Mouse (Mus musculus) fibroblast of lung, adult 2 months (primary cell): ENCODE results near the gene Rmdn2.

ENCODE experiments used
- DNase-seq: peaks from one replicate; pipeline ENCODE4 v3.0.0-alpha.2; 2011; ENCODE audit warnings: low read depth

Rmdn2 gene

DNA sequence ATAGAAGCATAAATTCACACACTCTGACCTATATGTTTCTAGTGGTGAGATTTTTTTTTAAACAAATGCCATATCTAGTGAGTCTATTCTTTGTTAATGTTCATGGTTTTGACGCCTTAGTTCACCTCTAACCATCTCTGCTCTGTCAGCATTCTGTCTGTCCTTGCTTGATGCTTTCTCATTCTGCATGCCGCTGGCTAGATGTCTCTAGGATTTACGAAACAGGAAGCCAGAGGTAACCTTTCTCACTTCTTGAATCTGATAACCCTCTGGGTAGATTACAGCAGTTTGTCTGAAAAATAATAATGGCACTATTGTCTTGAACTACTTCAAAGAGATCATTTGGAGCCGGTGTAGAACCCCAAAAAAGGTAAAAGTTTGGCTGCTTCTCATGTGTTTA lies 5.0 kb downstream of the Rmdn2 start:
- no peak for DNase-seq

DNA sequence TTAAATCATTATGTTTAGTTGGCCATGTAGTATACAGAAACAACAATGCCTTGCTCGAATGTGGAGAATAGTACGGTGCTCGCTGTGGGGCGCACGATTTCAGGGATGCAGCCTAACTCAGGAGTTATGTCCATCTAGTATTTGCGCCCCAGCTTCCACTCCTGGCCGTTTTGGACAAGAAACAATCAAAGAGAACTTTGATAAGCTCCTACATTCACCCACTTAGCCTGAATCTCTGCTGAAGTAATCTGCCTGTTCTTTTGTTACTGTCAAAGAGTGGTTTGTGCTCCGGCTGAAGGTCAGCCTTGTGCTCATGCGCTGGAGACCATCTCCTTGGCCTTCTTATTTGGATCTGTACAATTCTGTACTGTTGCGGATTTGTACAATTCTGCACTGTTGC lies 6.8 kb downstream of the Rmdn2 start:
- DNase-seq = no peak

DNA sequence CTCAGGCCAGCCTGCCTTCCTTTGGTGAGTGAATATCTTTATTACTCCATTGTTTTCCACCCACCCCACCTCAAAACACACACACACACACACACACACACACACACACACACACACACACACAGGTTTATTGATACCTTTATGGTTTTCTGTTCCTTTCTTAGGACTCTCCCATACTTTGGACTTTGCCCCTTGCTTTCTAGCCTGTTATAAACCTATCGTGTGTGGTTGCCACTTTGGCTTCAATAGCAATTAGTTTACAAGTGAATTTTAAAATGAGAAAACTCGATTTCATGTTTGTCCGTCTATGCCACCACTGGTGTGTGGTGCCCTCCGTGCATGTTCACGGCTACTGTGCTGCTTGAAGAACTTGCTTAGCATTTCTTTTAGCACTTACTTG lies 7.3 kb downstream of the Rmdn2 start:
- no peak for DNase-seq

DNA sequence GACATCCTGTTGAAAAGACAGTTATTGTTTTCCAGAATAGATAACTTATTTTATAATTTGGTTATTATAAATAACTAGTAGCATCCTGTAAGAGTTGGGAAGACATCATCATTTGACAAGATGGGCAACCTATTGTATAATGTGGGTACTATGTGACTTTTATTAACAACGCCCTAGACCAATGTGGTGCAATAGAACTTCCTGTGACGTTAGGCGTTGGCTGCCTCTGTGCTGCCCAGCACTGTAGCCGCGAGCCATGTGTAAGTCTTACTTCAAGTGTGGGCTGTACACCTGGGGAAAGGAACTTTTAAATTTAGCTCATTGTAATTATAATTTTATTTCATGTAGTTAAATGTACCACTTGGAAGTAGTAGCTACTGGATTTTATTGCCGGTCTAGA lies 10.4 kb downstream of the Rmdn2 start:
- no peak for DNase-seq

DNA sequence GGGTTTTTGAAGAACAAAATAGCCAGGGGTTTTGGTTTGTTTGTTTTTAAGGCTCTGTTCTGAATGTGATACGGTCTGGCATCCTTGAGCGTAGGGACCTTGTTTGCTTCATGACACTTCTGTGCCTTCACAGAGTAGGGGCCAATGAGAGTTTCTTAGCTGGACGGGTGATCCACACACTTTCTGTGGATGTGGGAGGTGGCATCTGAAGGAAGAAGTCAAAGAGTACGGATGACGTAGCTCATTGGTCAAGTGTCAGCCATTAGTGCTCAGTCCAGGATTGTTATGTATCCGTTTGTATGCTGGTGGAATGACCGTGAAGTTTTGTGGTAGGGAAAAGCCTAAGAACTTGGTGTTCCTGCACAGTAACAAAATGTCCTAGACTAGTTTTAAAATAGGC lies 10.9 kb downstream of the Rmdn2 start:
- no peak for DNase-seq

DNA sequence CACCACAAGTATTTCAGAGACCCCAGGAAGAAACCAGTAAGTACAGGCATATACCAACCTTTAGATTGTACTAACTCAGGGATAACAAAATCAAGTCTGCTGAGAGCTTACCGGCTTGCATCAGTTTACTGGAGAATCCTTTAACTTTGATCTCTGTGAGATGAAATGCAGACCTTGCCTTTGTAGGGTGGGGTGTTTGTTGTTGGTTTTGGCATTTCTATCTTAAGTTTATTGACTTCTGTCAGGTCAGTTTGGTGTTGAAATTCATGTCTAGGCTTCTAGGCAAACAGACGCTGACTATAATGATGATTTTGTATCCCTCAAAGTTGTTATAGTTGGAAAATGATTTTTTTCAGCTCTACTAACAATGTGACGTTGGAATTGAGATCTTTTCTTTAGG lies 12.2 kb downstream of the Rmdn2 start:
- DNase-seq = no peak

DNA sequence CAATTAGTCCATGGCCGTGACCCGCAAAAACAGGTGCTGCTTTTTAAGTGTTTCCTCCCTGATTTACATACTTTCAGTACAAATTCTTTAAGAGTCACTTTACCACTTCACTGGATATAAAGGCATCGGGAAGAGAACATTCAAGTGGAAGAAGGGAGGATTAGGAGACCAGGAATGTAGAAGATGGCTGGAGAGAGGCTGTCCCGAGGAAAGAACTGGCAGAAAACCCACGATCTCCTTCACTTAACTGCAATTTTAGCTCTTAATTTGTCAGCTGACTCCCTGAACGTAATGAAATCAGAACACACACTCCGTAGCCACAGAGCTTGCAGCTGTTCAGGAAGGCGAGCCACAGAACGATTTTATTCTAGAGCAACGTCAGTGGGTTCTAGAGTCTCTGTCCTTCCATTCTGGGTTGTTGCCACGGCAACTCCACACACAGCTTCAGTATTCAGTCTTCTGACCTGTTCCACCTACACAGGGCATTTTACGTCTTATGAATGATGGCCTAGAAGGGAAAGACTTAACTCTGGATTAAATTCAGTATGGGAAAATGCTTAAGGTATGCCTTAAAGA lies 14.7 kb downstream of the Rmdn2 start:
- no peak for DNase-seq

DNA sequence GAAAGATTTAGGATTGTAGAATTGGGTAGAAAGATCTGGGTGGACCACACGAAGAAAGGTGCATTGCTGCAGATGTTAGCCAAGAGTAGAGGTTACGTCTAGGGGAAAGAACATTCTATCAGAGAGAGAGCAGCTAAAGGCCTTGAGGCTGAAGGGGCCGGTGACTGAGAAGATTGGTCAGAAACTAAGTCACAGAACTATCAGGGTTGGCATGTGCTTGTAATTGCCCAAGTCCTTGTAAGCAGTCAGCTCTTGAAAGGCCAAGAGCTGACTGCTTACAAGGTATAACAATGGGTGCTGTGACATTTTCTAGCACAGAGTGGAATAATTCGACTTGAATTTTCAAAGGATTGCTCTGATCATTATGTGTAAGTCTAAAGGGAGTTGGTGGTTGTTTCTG lies 38.2 kb downstream of the Rmdn2 start:
- no peak for DNase-seq

DNA sequence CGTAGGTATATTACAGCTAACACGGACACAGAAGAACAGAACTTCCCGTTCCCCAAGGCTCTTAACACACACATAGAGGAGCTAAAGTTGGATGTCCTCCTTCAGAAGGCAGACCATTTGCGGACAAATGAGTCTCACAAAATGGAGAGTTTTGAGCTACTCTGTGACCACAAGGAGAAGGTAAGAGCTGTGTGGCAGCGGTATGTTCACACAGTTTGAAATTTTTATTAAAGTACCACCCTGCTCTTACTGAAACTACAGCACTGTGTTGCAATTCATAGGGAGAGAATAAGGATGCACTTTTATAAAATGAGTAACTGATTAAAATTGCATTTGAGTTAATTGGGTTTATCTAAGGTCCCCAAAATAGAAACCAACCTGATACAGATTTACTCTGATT lies 38.6 kb downstream of the Rmdn2 start:
- DNase-seq = no peak

DNA sequence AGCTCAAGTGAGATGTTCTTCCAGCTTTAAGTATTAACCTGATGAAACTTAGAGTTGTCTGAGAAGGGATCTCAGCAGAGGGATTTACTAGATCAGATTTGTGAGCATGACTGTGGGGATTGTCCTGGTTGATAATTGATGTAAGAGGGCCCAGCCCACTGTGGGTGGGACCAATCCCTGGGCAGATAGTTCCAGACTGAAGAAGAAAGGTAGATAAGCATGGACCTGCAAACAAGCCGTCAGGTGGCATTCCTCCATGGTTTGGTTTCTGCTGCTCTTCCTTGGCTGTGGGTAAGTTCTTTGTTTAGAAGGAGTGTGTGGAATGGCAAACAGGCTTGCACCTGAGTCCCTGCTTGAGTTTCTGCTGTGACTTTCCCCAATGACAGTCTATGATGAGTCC lies 41.5 kb downstream of the Rmdn2 start:
- DNase-seq = no peak

DNA sequence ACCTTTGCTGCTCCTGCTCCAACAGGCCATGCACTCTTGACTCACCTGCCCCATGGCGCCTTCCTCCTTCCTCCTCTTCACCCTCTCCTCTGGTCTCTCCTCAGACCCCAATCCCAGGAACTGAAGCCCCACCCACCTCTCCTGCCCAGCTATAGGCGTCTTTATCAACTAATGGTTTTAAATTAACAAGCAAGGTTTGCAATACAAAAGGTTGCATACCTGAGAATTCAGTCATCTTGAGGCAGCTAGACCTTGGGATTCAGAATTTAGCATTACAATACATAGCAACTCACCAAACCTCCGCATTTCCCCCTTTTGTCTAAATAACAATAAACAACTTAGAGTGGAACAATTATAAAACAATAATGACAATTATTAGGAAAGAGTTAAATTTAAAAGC lies 42.5 kb downstream of the Rmdn2 start:
- DNase-seq = no peak

DNA sequence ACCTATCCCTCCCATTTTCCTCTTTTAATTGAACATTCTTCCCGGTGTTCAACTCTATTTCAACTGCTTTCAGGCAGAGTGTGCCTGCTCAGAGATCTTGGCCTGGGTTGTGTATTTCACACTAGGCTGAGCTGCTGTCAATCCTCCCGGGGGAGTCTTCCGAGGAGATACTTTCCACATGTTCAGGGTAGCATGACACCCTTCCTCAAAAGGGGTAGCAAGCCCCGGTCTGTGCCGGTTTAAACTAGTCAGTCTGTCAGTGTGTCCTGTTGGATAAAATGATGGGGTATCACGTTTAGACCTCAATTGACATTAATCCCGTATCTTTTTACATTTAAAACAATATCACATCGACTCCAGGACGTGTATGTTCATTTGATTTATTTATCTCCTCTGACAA lies 46.1 kb downstream of the Rmdn2 start:
- DNase-seq = no peak

DNA sequence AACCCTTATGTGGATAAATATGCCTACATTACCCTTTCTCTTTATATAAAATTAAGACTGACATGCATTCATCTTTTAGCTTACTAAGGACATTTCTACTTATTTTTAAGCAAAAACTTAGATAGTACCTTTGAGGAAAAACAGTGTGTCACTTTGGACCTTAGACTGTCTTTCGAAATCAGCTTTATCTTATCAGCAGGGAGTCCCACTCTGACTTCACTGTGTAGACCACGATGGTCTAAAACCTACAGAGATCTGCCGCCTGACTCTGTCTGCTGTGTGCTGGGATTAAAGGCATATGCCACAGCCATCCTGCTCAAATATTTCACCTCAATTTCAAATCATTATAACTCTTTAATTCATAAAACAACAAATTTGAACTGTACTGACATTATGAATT lies 46.8 kb downstream of the Rmdn2 start:
- no peak for DNase-seq

DNA sequence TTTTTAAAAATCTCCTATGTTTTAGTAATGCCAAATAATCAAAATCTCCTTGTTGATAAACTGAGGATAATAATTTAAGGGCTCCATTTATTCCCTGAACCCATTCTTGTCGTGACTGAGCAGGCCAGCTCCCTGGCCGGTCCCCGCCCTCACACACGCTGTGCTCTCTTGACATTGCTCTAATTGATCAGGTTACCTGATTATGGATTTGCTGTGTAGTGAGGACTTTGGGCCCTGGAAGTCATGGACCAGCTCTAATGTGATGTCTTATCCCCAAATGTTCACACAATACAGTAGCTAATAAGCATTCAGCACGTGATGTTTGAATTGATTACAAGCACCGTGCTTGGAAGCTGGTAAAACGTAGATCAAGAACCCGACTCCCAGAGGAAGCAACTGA lies 47.2 kb downstream of the Rmdn2 start:
- DNase-seq = no peak

DNA sequence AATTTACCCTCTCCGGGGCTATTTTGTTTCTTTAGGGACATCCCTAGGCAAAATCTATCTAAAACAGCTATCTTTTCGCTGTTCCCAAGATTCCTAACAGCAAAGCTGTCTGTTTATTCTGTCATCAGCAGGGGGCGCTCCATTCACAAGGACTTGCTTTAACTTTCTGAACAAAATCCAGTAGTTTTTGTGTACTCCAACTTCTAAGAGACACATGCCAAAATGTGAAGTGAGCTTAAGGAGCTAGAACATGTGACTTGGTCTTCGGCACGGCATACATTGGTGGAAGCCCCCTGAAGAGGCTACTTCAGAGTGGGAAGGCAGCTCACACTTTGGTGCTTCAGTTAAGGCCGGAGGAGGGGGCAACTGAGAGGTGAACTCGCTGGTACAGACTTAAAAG lies 49.7 kb downstream of the Rmdn2 start:
- peak; percentile 44 for DNase-seq

DNA sequence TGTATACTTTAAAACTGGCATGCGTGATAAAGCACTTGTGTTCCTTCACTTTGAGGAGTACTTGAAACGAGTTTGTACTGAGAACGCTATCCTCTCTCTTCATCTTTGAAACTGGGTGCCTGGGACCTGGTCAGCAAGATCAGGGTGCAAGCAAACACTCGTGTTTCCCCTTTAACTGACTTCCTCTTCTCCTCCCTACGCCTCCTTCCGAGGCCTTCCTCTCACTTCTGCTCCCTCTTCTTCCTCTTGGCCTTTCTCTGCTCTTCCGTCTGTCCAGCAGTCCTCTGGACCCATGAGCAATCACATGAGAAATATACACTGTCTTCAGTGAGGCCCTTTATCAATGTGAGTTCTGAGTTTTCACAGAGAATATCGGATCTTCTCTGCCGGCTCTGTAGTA lies 50.2 kb downstream of the Rmdn2 start:
- DNase-seq = no peak

DNA sequence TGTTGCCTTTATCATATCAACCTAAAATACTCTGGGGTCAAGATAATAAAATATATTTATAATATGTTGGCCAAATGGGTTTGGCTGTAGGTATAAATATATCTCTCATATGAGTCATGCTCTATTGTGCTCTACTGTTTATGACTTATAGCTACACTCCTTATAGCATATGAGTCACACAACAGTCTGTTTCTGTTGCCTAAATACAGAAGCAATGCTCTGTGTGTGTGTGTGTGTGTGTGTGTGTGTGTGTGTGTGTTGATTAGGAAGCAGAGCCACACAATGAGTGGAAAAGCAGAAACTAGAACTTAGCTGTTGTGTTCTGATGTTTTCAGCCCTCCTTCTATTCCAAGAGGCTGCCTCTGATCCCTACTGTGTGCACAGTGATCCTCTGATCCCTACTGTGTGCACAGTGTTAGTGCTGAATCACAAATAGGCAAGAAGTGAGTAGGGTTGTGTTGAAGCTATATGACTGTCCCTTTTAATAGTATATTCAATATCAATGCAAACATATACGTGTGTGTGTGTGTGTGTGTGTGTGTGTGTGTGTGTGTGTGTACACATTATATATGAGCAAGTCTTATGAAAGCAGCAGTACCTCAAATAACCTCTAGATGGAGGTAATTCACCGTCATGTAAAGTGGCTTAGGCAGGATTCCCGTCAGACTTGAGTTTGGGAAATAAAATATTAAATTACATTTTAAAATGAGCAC lies 51.9 kb downstream of the Rmdn2 start:
- DNase-seq = peak; percentile 64

DNA sequence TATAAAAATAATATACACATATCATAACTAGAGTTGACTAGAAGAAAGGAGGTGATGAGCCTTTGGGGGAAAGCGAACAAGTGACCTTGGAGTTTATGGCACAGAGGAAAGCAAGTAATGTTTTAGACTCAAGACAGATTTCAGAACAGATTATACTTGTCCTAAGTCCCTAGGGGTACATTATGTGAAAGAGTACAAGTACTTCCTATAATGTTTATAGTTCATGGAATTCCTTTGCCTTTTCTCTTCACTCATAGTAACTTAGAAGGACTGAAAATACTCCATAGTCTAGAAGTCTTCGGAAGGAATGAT lies 52.4 kb downstream of the Rmdn2 start:
- DNase-seq = no peak

DNA sequence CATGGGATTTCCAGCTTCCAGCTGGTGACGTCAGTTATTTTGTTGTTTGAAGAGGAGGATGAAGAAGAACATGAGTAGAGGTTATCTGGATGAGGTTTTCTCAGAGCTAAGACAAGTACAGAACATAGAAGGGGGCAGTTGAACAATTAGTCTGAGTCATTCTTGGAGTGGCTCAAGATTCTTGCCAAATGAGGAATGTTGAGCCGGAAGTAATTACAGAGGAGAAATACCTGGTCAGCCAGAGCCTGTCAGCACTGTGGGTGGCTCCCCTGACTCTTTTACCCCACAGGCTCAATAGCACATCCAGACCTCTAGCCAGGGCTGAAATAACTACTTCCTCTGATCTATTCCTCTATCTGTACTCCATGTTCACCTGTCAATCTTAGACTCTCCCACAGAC lies 59.2 kb downstream of the Rmdn2 start:
- no peak for DNase-seq

DNA sequence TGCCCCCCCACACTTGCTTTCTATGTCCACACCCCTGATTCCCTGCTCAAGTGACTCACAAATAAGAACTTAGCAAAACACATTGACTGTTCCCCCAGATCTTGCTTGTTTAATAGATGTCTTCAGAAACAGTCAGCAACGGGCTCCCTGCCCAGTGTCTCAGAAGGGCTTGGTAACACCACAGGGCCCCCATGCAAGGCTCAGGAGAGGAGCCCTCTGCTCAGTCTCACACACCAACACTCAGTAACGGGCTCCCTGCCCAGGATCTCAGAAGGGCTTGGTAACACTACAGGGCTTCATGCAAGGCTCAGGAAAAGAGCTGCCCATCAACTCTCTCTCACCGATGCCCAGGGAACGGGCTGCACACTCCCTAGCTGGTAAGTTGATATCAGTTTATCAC lies 83.4 kb downstream of the Rmdn2 start:
- DNase-seq = peak; percentile 92

DNA sequence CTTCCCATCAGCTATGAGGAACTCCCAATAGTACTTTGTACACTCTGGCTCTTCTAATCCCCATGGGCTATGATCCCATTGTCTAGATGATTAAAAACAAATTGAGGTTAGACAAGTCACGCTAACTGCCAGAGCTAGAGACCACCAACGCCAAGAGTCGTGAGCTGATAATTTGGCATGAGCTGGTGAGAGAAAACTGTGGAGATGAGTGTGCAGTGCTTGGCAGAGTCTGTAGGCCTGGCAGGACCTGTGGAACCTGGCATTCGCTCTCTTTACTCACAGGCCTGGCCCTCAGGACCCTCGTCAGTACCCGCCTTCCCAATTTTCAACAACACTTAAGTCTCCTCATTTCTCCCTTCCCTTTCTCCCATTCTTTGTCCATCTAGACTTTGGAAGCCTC lies 83.9 kb downstream of the Rmdn2 start:
- peak; percentile 78 for DNase-seq

DNA sequence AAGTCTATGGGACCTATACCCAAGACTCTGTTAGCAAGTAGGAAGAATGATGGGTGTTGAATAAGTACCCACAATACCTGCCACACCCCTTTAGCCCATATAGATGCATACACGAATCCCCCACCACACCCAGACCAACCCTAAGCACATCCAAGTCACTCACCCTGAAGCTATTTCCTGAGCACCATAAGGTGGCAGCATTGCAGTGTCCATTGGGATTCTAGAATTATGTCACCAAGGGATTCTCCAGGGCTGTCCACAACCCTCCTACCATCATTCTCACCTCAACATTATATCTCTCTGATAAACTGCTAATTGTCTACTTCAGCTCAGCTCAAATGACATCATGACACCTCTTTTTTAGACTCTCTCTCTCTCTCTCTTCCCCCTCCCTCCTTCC lies 87.5 kb downstream of the Rmdn2 start:
- DNase-seq = no peak

DNA sequence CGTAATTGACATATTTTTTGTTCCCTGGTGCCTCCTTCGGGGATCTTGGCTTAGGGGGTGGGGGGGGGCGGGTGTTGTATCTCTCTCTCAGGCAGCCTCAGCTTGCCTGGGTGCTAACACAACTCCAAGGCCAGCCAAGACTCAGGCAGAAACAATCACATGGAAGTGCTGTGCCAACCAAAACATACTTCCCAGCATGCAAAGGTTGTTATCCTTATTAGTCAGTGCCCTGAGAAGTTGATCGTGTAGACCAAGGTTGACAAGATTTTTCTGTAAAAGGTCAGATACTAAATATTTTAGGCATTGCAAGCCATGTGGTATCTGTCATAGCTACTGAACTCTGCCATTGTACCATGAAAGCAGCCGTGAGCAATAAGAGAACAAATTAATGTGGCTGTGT lies 89.2 kb downstream of the Rmdn2 start:
- DNase-seq = peak; percentile 97

DNA sequence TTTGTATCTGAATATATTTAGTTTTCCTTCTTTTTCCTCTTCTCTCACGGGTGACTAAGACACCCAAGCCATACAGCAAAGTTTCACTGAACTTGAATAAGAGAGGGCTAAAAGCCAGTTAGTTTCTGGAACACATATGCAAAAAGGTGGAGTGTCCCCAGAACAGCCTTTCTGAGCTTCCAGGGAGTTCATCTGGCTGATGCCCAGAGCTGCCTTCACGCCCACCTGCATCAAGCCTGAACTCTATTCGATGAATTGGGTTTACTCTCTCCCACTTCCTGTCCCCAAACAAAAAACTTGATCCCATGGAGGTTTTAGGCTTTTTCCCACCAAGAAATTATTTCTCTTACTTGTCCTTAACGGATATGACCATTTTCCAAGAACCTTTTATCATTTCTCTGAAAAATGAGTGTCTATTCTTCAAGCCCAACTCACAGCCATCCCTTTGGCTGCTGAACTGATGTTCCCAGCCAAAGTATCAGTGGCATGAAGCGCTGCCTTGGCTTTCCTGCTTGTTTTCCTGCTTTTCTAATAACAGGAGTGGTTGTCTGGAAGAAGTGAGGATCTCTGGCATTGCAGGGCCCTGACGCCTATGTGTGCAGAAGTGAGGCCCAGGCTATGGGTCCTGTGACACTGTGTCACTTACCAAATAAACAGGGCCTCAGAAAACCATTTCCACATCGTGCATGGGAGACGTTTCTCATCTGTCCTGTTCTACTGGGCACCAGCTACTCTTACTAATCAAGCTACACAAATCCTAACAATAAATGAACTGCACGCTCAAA lies 94.2 kb downstream of the Rmdn2 start:
- DNase-seq = no peak
